Mouse (Mus musculus) inflammation-experienced regulatory T-cells, adult 6 months (primary cell): ENCODE measurements around the gene Mrpl43. TPM values are rescaled to one million over a fixed set of nuclear protein-coding genes. Genes with fewer than 3 reads are reported as not detected.
A peak's percentile ranks its signal among the peaks of the same experiment; 100 is the strongest.
"Not testable (repeated sequence)": the region's sequence is repeated elsewhere in the genome, so short reads cannot be mapped to it uniquely, and the experiment has no call there.

ENCODE experiments used
- ATAC-seq: one replicate; pipeline ENCODE4 v1.8.0; 2017
- polyA plus RNA-seq, 3 experiments: library from polyadenylated mRNA; unstranded; fragments of 100-300 nt; shearing (Covaris generic); gene quantifications; one replicate each; pipeline ENCODE4 v1.2.1; 2017

Mrpl43 gene
- 10 to 100 TPM; 51.6 to 65.3 (median 55.9) TPM for polyA plus RNA-seq

GRCm38 (mm10) chr19:45005957-45006712 lies at the start of gene Mrpl43:
TSS of gene Mrpl43 (minus strand) at chr19:45006442.
- peak; percentile 97 for ATAC-seq

GRCm38 (mm10) chr19:45054892-45055690 lies 48.8 kb upstream of the Mrpl43 start:
- ATAC-seq, result no peak

- no peak for ATAC-seq
Observed at GRCm38 (mm10) chr19:45053451-45053850, 47.2 kb upstream of the Mrpl43 start.

- no peak for ATAC-seq
Observed at GRCm38 (mm10) chr19:45049523-45049922, 43.3 kb upstream of the Mrpl43 start.

- ATAC-seq, result no peak
Observed at GRCm38 (mm10) chr19:45048644-45049365, 42.6 kb upstream of the Mrpl43 start.

- peak; percentile 72 for ATAC-seq
Observed at GRCm38 (mm10) chr19:45047935-45048643, 41.8 kb upstream of the Mrpl43 start.

GRCm38 (mm10) chr19:45047417-45047934 lies 41.2 kb upstream of the Mrpl43 start, which contains the start of gene Sfxn3:
TSS of gene Sfxn3 (plus strand) at chr19:45047503.
- ATAC-seq, result peak; percentile 84

GRCm38 (mm10) chr19:45046523-45047321 lies 40.5 kb upstream of the Mrpl43 start:
- ATAC-seq, result peak; percentile 30

GRCm38 (mm10) chr19:45045651-45046050 lies 39.4 kb upstream of the Mrpl43 start, which contains the start of gene Pdzd7:
TSS of gene Pdzd7 (minus strand) at chr19:45045717.
- ATAC-seq, result no peak

- ATAC-seq, result no peak
Observed at GRCm38 (mm10) chr19:45045236-45045635, 39.0 kb upstream of the Mrpl43 start.

- no peak for ATAC-seq
Observed at GRCm38 (mm10) chr19:45044389-45044927, 38.2 kb upstream of the Mrpl43 start.

GRCm38 (mm10) chr19:45040214-45040613 lies 34.0 kb upstream of the Mrpl43 start:
- ATAC-seq, result no peak

- not testable (repeated sequence) for ATAC-seq
Observed at GRCm38 (mm10) chr19:45038198-45038597, 32.0 kb upstream of the Mrpl43 start.

GRCm38 (mm10) chr19:45036867-45037266 lies 30.6 kb upstream of the Mrpl43 start:
- no peak for ATAC-seq

- ATAC-seq, result peak; percentile 53
Observed at GRCm38 (mm10) chr19:45032570-45033332, 26.5 kb upstream of the Mrpl43 start.

GRCm38 (mm10) chr19:45031780-45032179 lies 25.5 kb upstream of the Mrpl43 start:
- peak; percentile 65 for ATAC-seq

GRCm38 (mm10) chr19:45030746-45031693 lies 24.8 kb upstream of the Mrpl43 start:
- ATAC-seq, result peak; percentile 53

GRCm38 (mm10) chr19:45030111-45030510 lies 23.9 kb upstream of the Mrpl43 start:
- no peak for ATAC-seq

GRCm38 (mm10) chr19:45029571-45029970 lies 23.3 kb upstream of the Mrpl43 start:
- no peak for ATAC-seq
